Mouse (Mus musculus): ENCODE results near the gene Rfc4. TPM values are rescaled to one million over a fixed set of nuclear protein-coding genes. Genes with fewer than 3 reads are reported as not detected.

Rfc4 gene
- 38.9 TPM for polyA plus RNA-seq (2014; fragmentation: Illumina TruSeq; extraction: RNeasy Lipid Tissue Mini Kit (QIAGEN cat#74804); ENCODE audit: low replicate concordance)

GRCm38 (mm10) chr16:23127673-23128375, at the start of gene Rfc4:
Gene Rfc4 (minus strand): TSS chr16:23127737.

GRCm38 (mm10) chr16:23146280-23146679, 18.7 kb upstream of the Rfc4 start, which contains the start of gene Adipoq:
Gene Adipoq (plus strand): TSS chr16:23146536.

DNA sequence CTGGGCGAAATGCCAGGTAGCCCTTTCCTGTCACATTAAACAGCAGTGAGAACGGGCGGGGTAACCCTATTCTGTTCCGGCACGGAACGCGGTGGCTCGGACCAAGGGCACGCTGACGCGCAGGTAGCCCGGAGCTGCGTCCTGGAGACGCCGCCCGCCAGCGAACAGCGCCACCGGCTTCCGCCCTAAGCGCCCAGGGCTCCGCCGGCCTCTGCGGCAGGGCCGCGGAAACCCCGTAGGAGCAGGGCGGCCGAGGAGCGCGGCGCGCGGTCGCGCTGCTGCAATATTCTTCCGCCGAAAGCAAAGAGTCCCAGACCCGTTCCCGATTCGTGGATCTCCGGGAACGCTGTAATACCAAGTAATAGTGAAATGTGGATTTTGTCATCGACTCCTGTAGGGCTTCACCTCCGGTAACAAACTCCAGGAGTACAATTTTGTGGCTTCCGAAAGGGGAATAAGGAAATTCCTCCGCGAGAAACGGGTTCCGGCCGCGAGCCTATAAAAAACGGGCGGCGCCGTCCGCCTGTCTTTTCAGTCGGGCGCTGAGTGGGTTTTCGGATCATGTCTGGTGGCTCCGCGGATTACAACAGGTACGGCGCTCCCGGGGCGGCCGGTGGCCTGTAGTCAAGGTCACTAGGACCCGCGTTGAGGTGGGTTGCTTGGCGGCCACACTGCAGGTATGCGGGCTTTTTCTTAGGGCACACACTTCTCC, 20.1 kb downstream of the Rfc4 start, which contains the start of gene Eif4a2:
Eif4a2 (plus strand) TSS at position 214 of the 712 bp plus-strand sequence.

Other genes with a start within 250 kb of the Rfc4 start
- gene Ahsg, start 236.5 kb downstream of the Rfc4 start, polyA plus RNA-seq (2014; fragmentation: Illumina TruSeq; extraction: RNeasy Lipid Tissue Mini Kit (QIAGEN cat#74804); ENCODE audit: low replicate concordance), result not detected
- gene Fetub, start 209.4 kb downstream of the Rfc4 start, polyA plus RNA-seq (2014; fragmentation: Illumina TruSeq; extraction: RNeasy Lipid Tissue Mini Kit (QIAGEN cat#74804); ENCODE audit: low replicate concordance), result not detected
- gene Hrg, start 176.7 kb downstream of the Rfc4 start, polyA plus RNA-seq (2014; fragmentation: Illumina TruSeq; extraction: RNeasy Lipid Tissue Mini Kit (QIAGEN cat#74804); ENCODE audit: low replicate concordance), result not detected
- gene Kng2, start 98.3 kb downstream of the Rfc4 start, polyA plus RNA-seq (2014; fragmentation: Illumina TruSeq; extraction: RNeasy Lipid Tissue Mini Kit (QIAGEN cat#74804); ENCODE audit: low replicate concordance), result not detected
- not detected for gene Kng1, start 69.9 kb downstream of the Rfc4 start, polyA plus RNA-seq (2014; fragmentation: Illumina TruSeq; extraction: RNeasy Lipid Tissue Mini Kit (QIAGEN cat#74804); ENCODE audit: low replicate concordance)
- 1,412 TPM for gene Eif4a2, start 20.3 kb downstream of the Rfc4 start, polyA plus RNA-seq (2014; fragmentation: Illumina TruSeq; extraction: RNeasy Lipid Tissue Mini Kit (QIAGEN cat#74804); ENCODE audit: low replicate concordance)
- gene Adipoq, start 18.8 kb upstream of the Rfc4 start, polyA plus RNA-seq (2014; fragmentation: Illumina TruSeq; extraction: RNeasy Lipid Tissue Mini Kit (QIAGEN cat#74804); ENCODE audit: low replicate concordance), result 37.9 TPM
- gene St6gal1, start 97.0 kb upstream of the Rfc4 start, polyA plus RNA-seq (2014; fragmentation: Illumina TruSeq; extraction: RNeasy Lipid Tissue Mini Kit (QIAGEN cat#74804); ENCODE audit: low replicate concordance), result 5.3 TPM

Data from small intestine, adult 10 weeks (tissue).